Mouse (Mus musculus): ENCODE results near the gene Nfam1. TPM values are rescaled to one million over a fixed set of nuclear protein-coding genes. Genes with fewer than 3 reads are reported as not detected.

The Nfam1 gene
- 0.74 TPM for polyA plus RNA-seq (2014; fragmentation: Illumina TruSeq; extraction: RNeasy Lipid Tissue Mini Kit (QIAGEN cat#74804); ENCODE audit: low read depth, low replicate concordance)

GRCm38 (mm10) chr15:83032981-83033541 lies at the start of gene Nfam1:
Gene Nfam1, minus strand, starts transcription at chr15:83033306.

GRCm38 (mm10) chr15:82987732-82988112 lies 45.4 kb downstream of the Nfam1 start, which contains the start of gene Tcf20:
Gene Tcf20, minus strand, starts transcription at chr15:82987872.

Other genes starting within 250 kb of the Nfam1 start
- 405 TPM for gene Cyp2d26, start 239.0 kb downstream of the Nfam1 start, polyA plus RNA-seq (2014; fragmentation: Illumina TruSeq; extraction: RNeasy Lipid Tissue Mini Kit (QIAGEN cat#74804); ENCODE audit: low read depth, low replicate concordance)
- gene Tcf20, start 45.4 kb downstream of the Nfam1 start, polyA plus RNA-seq (2014; fragmentation: Illumina TruSeq; extraction: RNeasy Lipid Tissue Mini Kit (QIAGEN cat#74804); ENCODE audit: low read depth, low replicate concordance): 7.3 TPM
- 8.1 TPM for gene Serhl, start 56.2 kb upstream of the Nfam1 start, polyA plus RNA-seq (2014; fragmentation: Illumina TruSeq; extraction: RNeasy Lipid Tissue Mini Kit (QIAGEN cat#74804); ENCODE audit: low read depth, low replicate concordance)
- 1.0 TPM for gene Rrp7a, start 89.5 kb upstream of the Nfam1 start, polyA plus RNA-seq (2014; fragmentation: Illumina TruSeq; extraction: RNeasy Lipid Tissue Mini Kit (QIAGEN cat#74804); ENCODE audit: low read depth, low replicate concordance)
- 8.0 TPM for gene Poldip3, start 116.1 kb upstream of the Nfam1 start, polyA plus RNA-seq (2014; fragmentation: Illumina TruSeq; extraction: RNeasy Lipid Tissue Mini Kit (QIAGEN cat#74804); ENCODE audit: low read depth, low replicate concordance)
- gene Cyb5r3, start 139.3 kb upstream of the Nfam1 start, polyA plus RNA-seq (2014; fragmentation: Illumina TruSeq; extraction: RNeasy Lipid Tissue Mini Kit (QIAGEN cat#74804); ENCODE audit: low read depth, low replicate concordance): 90.8 TPM
- not detected for gene A4galt, start 218.5 kb upstream of the Nfam1 start, polyA plus RNA-seq (2014; fragmentation: Illumina TruSeq; extraction: RNeasy Lipid Tissue Mini Kit (QIAGEN cat#74804); ENCODE audit: low read depth, low replicate concordance)

All from liver, adult 10 weeks (tissue).